Mouse (Mus musculus) left cerebral cortex, postnatal 10 days (tissue): ENCODE measurements around the gene Slc7a14. TPM values are rescaled to one million over a fixed set of nuclear protein-coding genes. Genes with fewer than 3 reads are reported as not detected.
A peak's percentile ranks its signal among the peaks of the same experiment; 100 is the strongest.

Experiments used
- DNase-seq, 2 experiments: peaks; one replicate each; pipeline ENCODE4 v3.0.0; 2021 to 2022; ENCODE audit warnings: low spot score in 2 of 2, mixed read lengths in 1 of 2; ENCODE audit errors: extremely low spot score in 1 of 2
- intact Hi-C: fragments of 180-260 bp; cut with DNase I; formaldehyde crosslinking; loops from one replicate; pipeline ENCODE4 v1.15.1; 2025
- total RNA-seq, 2 experiments: library from RNA; stranded (reverse); gene quantifications; 2 replicates each; pipeline ENCODE4 v1.2.3; 2021

Slc7a14 gene
- total RNA-seq, 2 experiments from 2014 or later = 34.2 to 36.5 TPM

DNA sequence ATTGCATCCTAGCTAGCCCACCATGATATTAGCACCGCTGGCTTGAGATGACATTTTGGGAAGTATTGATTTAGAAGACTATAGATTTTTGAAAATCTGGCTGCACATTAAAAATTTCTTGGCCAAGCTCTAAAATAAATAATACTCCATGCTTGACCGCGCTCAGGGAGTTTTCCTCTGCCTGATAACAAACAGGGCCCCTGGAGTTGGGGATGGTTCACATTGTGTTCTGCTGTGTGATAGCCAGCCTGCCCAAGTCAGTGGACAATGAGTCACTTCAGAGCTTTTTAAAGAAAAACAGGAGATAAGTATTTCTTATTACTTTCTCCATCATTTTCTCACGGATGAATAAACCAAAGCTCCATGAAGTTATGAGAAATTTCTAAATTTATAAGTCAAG lies 90.1 kb downstream of the Slc7a14 start:
- DNase-seq = no peak
- intact Hi-C loops = no loop called here

DNA sequence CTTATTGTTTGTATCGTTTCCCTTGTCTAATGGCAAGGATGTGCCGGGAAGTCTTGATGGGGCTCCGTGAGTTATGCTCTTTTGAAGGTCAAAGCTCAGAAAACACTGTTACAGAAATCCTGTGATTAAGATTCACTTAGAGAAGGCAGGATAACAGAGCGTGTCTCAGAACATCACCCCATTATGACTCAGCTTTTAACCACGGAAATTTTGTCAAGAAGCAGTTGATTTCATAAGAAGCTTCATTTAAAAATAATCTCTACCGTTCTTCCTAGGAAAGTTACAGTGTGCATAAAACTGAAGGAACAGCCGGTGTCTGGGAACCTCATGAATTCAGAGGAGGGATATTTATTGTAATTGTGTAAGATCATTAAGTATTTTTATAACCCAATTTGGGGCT lies 90.7 kb downstream of the Slc7a14 start:
- intact Hi-C loops = no loop called here
- no peak for DNase-seq

- DNase-seq = no peak
- intact Hi-C loops = no loop called here
Observed at GRCm38 (mm10) chr3:31217523-31217922, 92.7 kb downstream of the Slc7a14 start.

GRCm38 (mm10) chr3:31213802-31214201 lies 96.4 kb downstream of the Slc7a14 start:
- intact Hi-C loops = no loop called here
- no peak for DNase-seq

DNA sequence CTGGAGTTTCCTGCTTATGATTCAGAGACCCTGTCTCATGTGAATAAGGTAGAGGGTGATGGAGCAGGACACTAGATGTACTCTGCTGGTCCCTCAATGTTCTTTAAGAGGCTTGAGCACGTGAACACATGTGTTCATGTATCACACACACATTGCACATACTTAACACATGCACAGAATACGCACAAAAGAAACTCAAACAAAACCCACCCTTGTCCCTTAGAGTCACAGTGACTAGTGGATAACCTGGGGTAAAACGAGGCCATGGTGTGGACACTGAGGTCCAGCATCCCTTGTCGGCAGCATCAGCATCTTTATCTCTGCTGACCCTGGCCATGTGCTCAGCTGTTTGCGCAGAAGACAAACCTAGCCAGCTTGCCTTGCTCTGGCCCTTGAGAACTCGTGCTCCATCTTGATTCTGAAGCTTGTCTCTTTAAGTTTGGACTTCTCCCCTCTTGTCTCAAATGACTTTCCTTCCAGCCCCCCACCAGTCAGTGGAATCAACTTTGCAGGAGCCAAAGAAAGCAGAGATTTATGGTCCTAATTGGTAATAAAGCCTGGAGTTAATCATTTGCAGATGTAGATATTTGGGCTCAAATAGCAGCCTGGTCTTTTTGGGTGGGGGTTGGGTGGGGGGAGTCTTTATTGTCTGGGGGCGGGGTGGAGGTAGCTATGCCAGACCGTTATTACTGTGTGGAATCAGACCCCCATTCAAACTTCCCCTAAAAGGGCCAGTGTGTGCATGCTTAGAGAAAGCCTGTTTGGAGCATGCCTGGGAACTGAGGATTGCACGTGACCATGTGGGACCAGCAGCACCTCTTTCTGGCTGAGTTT lies 97.8 kb downstream of the Slc7a14 start:
- DNase-seq = no peak
- intact Hi-C loops = no loop called here

- intact Hi-C loops = no loop called here
- DNase-seq = no peak
Observed at GRCm38 (mm10) chr3:31209001-31209400, 101.2 kb downstream of the Slc7a14 start.

- intact Hi-C loops = no loop called here
- DNase-seq = no peak
Observed at GRCm38 (mm10) chr3:31208458-31208994, 101.7 kb downstream of the Slc7a14 start.

- intact Hi-C loops = no loop called here
- DNase-seq = no peak
Observed at GRCm38 (mm10) chr3:31208046-31208445, 102.1 kb downstream of the Slc7a14 start.

GRCm38 (mm10) chr3:31205167-31205566 lies 105.0 kb downstream of the Slc7a14 start:
- intact Hi-C loops = no loop called here
- no peak for DNase-seq

DNA sequence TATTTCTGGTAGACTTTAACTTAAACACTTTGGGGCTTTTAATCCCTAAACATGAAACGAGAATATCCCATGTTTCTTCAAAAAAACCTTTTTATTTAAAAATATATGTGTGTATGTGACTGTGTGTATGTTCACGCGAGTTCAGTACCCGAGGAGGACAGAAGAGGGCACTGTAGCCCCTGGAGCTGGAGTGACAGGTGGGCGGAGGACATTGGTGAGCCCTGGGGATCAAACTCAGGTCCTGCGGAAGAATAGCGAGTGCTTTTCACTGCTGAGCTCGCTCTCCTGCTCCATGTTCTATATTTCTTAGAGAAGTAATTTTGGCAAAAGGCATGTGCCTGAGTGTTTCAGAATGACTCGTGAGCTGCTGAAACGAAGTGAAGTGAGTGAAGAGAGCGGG lies 106.2 kb downstream of the Slc7a14 start:
- DNase-seq = no peak
- intact Hi-C loops = no loop called here

GRCm38 (mm10) chr3:31199162-31199877 lies 110.9 kb downstream of the Slc7a14 start:
- no peak for DNase-seq
- intact Hi-C loops = no loop called here

DNA sequence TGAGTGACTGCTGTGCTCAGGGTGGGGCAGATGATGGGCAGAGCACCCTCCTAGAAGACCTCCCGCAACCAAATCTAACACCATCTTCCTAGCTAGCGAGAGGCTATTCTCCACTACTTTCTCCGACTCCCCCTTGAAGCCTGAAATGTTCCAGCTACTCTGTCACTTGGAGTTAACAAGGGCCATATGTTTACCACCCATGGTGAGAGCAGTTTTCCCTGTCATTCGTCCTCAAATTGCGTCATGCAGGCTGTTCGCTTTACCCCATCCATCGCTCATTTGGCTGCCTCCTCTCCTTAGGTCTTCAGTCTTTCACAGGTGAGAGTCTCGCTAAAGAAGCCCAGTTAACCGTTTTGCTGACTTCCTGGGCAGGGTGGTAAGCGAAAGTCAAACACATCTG lies 118.8 kb downstream of the Slc7a14 start:
- intact Hi-C loops = no loop called here
- DNase-seq = no peak

DNA sequence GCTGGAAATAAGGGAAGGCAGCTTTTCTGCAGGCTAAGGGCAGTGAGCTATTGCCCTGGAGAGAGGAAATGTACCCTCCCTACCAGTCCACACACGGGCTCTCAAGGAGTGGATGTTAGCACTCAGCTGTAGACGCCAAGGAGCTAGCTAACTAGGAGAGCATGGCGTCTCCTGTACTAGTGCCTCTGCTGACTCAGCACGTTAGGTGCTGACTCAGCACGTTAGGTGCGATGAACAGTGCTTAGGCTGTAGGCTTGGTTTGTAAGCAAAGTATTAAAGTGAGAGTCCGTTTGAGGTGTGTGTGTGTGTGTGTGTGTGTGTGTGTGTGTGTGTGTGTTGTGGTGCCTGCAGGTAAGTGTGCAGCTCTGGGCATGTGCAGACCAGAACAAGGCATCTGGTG lies 119.8 kb downstream of the Slc7a14 start:
- intact Hi-C loops = no loop called here
- DNase-seq = no peak

- DNase-seq = peak; percentile 31 to 45
Observed at GRCm38 (mm10) chr3:31166365-31166871, 143.8 kb downstream of the Slc7a14 start.

GRCm38 (mm10) chr3:31165803-31166202 lies 144.4 kb downstream of the Slc7a14 start:
- intact Hi-C loops = no loop called here
- DNase-seq = no peak

More at GRCm38 (mm10) chr3:31166365-31166871, 143.8 kb downstream of the Slc7a14 start:
- intact Hi-C loops = no loop called here

DNA sequence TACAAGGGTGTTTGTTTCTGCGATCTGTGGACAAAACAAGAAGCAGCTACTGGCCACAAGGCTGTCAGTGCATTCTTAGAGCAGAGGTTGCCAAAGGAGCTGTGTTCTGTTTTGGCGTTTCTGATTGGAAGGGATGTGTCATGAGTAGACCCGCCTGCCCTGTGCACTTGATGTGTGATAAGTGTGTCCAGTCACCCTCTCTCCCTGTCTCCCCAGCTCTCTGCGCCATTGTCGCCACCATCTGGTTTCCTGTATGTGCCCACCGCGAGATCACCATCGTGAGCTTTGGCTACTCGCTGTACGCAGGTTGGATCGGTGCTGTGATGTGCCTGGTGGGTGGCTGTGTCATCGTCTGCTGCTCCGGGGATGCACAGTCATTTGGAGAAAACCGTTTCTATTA lies 147.3 kb downstream of the Slc7a14 start:
- DNase-seq = no peak
- intact Hi-C loops = no loop called here

- DNase-seq = no peak
- intact Hi-C loops = no loop called here
Observed at GRCm38 (mm10) chr3:31161336-31161735, 148.8 kb downstream of the Slc7a14 start.

GRCm38 (mm10) chr3:31160046-31160445 lies 150.1 kb downstream of the Slc7a14 start:
- no peak for DNase-seq
- intact Hi-C loops = no loop called here

- intact Hi-C loops = no loop called here
- no peak for DNase-seq
Observed at GRCm38 (mm10) chr3:31157776-31158175, 152.4 kb downstream of the Slc7a14 start.

DNA sequence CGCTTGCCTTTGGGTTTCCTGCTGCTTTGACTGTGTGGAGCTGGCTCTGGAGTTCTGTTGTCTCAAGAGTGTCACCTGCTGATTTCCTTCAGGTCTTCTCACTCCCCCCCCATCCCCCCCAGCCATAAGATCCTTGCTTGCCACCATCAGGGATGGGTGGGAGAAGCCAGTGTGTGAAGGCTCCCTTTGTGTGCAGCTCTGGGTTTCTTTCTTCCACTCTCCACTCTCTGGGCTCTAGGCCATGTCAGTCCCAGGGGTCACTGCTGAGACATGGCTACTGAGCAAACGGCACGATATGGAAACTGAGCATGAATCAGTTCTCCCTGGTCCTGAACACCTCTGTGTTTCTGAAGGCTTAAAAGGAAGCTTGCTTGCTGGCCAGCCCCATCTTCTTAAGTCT lies 154.1 kb downstream of the Slc7a14 start:
- intact Hi-C loops = no loop called here
- DNase-seq = no peak
